Mouse (Mus musculus): ENCODE measurements around the gene Zbtb16. TPM values are rescaled to one million over a fixed set of nuclear protein-coding genes. Genes with fewer than 3 reads are reported as not detected.

Gene Zbtb16
- total and polyA plus RNA-seq, 3 experiments: 0.04 to 0.72 TPM; not detected in 1

DNA sequence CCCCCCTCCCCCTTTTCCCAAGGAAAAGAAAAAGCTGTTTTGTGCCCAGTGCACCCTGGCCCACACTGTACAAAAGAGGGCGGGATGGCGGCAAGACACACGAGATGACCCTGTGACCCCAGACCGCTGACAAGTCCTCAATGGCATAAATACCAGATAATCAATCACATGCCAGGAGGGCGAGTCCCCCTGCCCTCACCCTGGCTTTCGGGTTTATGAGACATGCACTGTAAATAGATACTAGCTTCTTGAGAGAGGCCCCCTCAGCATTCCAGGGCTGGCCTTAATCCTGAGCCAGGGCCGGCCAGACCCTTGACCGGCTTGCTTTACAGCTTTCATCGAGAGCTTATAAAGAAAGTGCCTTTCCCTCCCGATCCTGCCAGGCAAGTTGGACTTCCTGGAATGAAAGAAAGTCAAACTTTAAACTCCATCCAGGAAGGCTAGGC lies 141.4 kb downstream of the Zbtb16 start:
- no peak for TF ChIP-seq MAFK (IDR thresholded peaks at IDR 0.05; ENCODE audit: borderline replicate concordance, low read depth, low read length)
- TF ChIP-seq MYC (IDR thresholded peaks at IDR 0.05; ENCODE audit: low read depth, low read length): no peak
- no peak overlapping the region for H3K9ac ChIP-seq (ENCODE audit: control insufficient read depth, low read depth, low read length, poor library complexity, severe bottlenecking)
- no peaks in the 10 kb centered on the region for H3K79me2 ChIP-seq (ENCODE audit: control insufficient read depth, insufficient read depth, low read length, poor library complexity)
- no peak overlapping the region for H3K4me3 ChIP-seq (ENCODE audit: control insufficient read depth in 1 of 2, insufficient read depth in 1 of 2, low read depth in 2 of 2, low read length in 2 of 2)
- no peaks in the 10 kb centered on the region for H3K9me3 ChIP-seq (replicated peaks; ENCODE audit: insufficient read depth, low read length)
- peaks cover 2 to 4% of the 10 kb centered on the region in 2 experiments; a peak in 3 of 4 replicates for H3K27me3 ChIP-seq (ENCODE audit: control insufficient read depth in 1 of 2, insufficient read depth in 2 of 2, low read length in 2 of 2)
- H3K4me1 ChIP-seq (ENCODE audit: control insufficient read depth in 1 of 2, insufficient read depth in 2 of 2, low read length in 2 of 2): 0 out of 4 replicates have a peak, but pooled peaks cover 0 to 3% of the 10 kb centered on the region in 2 experiments
- DNase-seq (ENCODE audit: low read depth, low spot score): no peak
- H3K36me3 ChIP-seq (ENCODE audit: control insufficient read depth in 1 of 2, insufficient read depth in 2 of 2, low read length in 2 of 2): no peaks in the 10 kb centered on the region
- H3K27ac ChIP-seq (ENCODE audit: control insufficient read depth, low read depth, low read length): no peak overlapping the region

DNA sequence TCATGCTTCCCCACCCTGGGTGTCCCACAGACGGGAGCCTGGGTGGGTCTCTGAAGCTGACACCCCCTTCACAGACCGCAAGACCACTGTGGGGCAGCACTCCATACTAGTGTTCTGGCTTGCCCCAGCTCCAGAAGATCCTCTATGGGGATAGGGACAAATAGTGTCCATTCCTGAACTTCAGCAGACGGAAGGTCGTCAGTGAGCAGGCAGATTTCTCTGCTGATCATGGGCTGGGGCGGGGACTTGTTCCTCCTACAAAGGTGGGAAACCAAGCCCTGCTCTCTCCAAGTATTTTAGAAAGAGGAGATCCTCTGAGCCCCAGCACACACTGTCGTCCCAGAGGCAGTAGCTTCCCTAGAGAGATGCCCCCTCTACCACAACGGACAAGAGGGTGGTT lies 142.3 kb downstream of the Zbtb16 start:
- DNase-seq (ENCODE audit: low read depth, low spot score): no peak
- H3K36me3 ChIP-seq (ENCODE audit: control insufficient read depth in 1 of 2, insufficient read depth in 2 of 2, low read length in 2 of 2): no peaks in the 10 kb centered on the region
- no peak for TF ChIP-seq ETS1 (IDR thresholded peaks at IDR 0.05; ENCODE audit: low read depth, low read length)
- TF ChIP-seq SIN3A (IDR thresholded peaks at IDR 0.05; ENCODE audit: low read length): no peak
- no peak overlapping the region for H3K4me3 ChIP-seq (ENCODE audit: control insufficient read depth in 1 of 2, insufficient read depth in 1 of 2, low read depth in 2 of 2, low read length in 2 of 2)
- H3K9ac ChIP-seq (ENCODE audit: control insufficient read depth, low read depth, low read length, poor library complexity, severe bottlenecking): no peak overlapping the region
- peaks cover 0 to 2% of the 10 kb centered on the region in 2 experiments; a peak in 3 of 4 replicates for H3K27me3 ChIP-seq (ENCODE audit: control insufficient read depth in 1 of 2, insufficient read depth in 2 of 2, low read length in 2 of 2)
- H3K4me1 ChIP-seq (ENCODE audit: control insufficient read depth in 1 of 2, insufficient read depth in 2 of 2, low read length in 2 of 2): peaks cover 3 to 13% of the 10 kb centered on the region in 2 experiments; a peak in 3 of 4 replicates
- no peak overlapping the region for H3K27ac ChIP-seq (ENCODE audit: control insufficient read depth, low read depth, low read length)
- no peaks in the 10 kb centered on the region for H3K9me3 ChIP-seq (replicated peaks; ENCODE audit: insufficient read depth, low read length)
- H3K79me2 ChIP-seq (ENCODE audit: control insufficient read depth, insufficient read depth, low read length, poor library complexity): no peaks in the 10 kb centered on the region

DNA sequence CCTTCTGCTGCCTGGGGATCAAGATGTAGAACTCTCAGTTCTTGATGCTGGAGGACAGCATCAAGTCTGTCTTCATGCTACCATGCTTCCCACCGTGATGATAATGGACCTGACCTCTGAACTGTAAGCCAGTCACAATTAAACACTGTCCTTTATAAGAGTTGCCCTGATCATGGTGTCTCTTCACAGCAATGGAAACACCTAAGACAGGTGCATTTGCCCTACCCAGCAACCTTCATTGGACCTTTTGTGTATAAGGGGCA lies 146.4 kb downstream of the Zbtb16 start:
- Histone ChIP-seq H3K4me1 (ENCODE audit: control insufficient read depth in 1 of 2, insufficient read depth in 2 of 2, low read length in 2 of 2) (peaks cover 3 to 14% of the 10 kb centered on the region in 2 experiments; a peak in 3 of 4 replicates), H3K36me3 (ENCODE audit: control insufficient read depth in 1 of 2, insufficient read depth in 2 of 2, low read length in 2 of 2) (no peaks in the 10 kb centered on the region), H3K9ac (ENCODE audit: control insufficient read depth, low read depth, low read length, poor library complexity, severe bottlenecking) (no peak overlapping the region), H3K27ac (ENCODE audit: control insufficient read depth, low read depth, low read length) (no peak overlapping the region), H3K27me3 (ENCODE audit: control insufficient read depth in 1 of 2, insufficient read depth in 2 of 2, low read length in 2 of 2) (peaks cover 0 to 2% of the 10 kb centered on the region in 2 experiments; a peak in 1 of 4 replicates), H3K4me3 (ENCODE audit: control insufficient read depth in 1 of 2, insufficient read depth in 1 of 2, low read depth in 2 of 2, low read length in 2 of 2) (no peak overlapping the region), H3K9me3 (replicated peaks; ENCODE audit: insufficient read depth, low read length) (no peaks in the 10 kb centered on the region), H3K79me2 (ENCODE audit: control insufficient read depth, insufficient read depth, low read length, poor library complexity) (no peaks in the 10 kb centered on the region)
- no peak for TF ChIP-seq POLR2AphosphoS2 (IDR thresholded peaks at IDR 0.05; ENCODE audit: low read length)
- no peak for TF ChIP-seq KAT2A (conservative IDR thresholded peaks at IDR 0.05; ENCODE audit: low read depth, low read length)
- no peak for TF ChIP-seq ZNF384 (IDR thresholded peaks at IDR 0.05; ENCODE audit: low read depth, low read length)
- no peak for TF ChIP-seq ZKSCAN1 (IDR thresholded peaks at IDR 0.05; ENCODE audit: low read depth, low read length)
- TF ChIP-seq MXI1 (IDR thresholded peaks at IDR 0.05; ENCODE audit: low read depth, low read length): no peak
- DNase-seq (ENCODE audit: low read depth, low spot score): no peak
